Mouse (Mus musculus) testis, postnatal 14 days (tissue): ENCODE data around the gene Dcps.

Experiments used
- DNase-seq: peaks from one replicate; pipeline ENCODE4 v3.0.0; 2021; ENCODE audit warnings: low spot score

Gene Dcps

DNA sequence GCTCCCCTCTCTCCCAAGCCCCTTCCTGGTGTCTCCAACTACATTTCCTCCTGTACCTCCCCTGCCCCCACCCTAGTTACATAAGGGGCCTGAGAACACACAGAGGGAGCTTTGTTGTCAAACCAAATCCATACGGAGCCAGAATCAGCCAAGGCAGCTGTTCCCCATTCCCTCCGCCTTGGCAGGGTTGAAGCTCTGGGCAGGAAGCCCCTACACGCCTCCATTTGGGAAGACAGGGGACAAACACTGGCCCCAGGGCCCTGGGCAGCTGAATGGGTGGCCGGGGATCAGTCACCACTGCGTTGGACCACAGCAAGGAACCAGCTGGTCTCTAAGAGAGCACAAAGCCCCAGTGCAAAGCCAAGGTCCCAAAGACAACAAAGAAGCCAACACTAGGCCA lies 66.9 kb downstream of the Dcps start:
- DNase-seq, result no peak

DNA sequence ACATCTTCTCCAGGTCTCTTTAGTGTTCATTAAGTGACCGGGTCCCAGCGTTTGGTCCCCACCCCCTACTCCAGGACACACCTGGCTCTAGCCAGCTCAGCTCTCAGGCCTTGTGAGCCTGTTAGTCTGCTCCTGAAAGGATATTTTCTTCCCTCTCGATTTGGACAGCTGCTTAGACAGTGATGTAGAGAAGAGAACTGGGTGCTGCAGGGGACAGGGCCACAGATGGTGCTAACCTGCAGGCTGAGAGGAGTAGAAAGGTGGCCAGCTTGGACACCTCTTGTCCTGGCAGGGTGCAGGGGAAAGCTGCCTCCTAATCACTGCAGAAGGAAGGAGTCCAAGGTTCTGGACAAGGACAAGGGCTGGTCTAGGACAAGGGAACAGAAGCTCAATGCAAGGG lies 67.8 kb downstream of the Dcps start:
- DNase-seq, result no peak

DNA sequence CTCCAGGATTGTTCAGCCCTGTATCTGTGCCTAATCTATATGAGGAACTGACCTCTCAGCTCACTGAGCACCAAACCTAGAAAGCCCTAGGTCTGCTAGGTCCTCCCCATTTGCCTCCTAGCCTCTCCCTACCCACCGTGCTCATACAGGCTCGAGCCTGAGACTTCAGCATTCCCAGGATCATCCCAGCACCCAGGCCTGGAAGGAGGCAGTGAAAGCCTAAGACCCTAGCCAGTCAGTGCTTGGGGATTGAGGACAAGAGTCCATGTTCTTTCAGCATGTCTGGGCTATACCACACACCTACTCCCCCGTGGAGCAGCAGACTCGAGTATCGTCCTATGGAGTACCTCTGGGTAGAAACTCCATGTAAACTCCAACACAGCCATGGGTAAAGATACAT lies 68.5 kb downstream of the Dcps start:
- DNase-seq, result no peak

DNA sequence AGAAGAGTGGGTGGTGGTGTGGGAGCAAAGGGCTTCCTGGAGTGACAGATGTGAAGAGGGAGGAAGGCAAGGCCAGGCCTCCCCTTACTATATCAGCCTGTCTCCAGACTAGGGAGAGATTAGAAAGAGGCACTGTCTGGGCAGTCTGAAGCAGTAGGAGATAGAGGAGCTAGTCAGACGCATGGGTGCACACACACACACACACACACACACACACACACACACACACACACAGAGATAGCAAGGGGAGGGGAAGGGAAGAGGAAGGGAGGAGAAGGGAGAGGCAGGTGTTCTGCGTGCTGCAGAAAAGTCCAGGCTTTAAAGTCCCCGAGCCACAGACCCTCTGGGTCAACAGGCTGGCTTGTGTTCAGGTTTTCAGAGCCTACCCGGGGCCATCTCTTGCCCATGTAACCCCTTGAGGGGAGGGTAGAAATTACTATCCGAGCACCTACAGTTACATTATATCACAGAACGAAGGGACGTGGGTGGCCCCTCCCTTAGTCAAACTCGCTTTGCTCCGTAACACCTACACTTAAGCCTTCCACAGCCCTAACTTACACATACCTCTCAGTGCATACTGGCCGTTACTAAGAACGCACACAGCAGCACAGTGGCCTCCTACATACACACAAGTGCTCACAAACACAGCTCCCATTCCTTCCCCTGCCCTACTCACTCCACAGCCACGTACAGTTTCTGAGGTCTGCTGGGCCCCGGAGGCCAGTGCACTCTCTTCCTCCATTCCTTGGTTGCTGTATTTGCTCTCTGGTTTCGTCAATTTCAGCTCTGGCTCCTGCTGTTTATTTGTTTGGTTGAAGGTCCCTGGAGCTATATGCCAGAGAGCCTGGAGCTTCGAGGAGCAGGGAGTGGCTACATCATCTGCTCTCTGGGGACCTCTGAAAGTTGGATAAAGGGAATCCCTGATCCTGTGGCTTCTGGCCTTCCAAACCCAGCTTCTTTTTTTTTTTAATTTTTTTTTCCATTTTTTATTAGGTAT lies 69.7 kb downstream of the Dcps start:
- DNase-seq, result no peak

DNA sequence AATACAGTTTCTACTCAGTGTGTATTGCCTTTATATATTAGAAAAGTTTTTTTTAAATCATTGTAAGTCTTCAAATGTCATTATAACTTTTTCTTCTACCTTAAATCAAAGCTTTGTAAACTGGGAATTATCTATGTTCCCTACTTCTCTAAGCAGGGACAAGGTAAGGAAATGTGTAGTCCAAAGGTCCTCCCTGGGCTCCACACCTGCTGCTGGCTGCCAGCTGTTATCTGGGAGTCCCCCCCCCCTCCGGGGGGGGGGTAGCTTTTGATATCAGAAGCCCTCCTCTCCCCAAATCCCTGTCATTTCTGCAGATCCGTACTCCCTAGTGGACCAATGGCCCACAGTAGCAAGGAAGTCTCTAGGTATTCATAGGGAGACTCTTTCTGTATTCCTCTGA lies 70.4 kb downstream of the Dcps start:
- no peak for DNase-seq

DNA sequence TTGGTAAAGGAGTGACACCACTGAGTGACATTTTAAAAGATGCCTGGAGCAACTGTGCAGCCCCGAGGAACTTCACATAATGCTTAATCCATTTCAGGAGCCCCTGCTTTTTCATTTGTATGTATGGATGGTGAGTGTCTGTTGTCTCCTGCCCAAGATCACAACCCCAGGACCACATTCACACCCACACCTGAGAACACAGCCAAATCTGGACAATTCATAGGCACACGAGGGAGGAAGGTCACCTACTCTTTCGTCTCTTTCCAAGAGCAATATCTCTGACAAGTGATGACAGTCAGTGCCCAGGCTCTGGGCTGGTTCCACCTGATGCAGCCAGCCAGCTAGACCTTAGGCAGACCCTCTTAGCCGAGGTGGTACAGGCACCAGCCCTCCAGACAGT lies 71.2 kb downstream of the Dcps start:
- no peak for DNase-seq

DNA sequence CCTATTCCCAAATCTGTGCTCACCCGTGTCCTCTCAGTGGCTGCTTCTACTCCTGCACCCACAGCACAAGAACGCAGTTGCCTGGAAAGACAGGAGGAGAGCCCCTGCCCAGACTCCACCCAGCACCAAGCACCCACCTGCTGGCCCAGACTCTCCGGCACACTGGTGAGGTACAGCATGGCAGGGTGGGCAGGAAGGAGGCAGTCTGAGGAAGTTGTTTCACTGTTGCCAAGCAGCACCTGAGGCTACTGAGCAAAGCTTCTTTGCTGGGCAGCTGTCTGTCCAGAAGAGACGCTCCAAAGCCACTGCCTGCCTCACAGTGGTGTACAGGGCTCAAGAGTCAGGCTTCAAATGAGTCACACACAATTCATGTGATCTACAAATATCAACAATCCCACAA lies 77.1 kb downstream of the Dcps start:
- DNase-seq, result peak; percentile 3

DNA sequence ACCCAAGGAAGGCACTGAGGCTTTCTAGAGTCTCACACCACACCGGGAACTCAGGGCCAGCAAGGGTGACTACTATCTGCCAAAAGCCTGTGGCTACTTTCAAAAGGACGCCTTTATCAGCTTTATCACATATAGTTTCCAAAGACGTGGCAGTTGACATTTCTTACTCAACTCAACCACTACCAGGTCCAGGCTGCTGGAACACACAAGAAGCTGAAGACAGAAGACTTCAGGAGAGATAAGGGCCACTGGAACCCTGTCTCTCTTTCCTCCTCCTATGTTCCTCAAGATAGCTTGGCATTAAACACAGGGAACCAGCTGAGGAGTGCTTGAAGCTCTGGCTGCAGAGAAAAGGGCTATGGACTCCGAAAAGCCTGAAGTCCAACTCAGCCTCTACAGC lies 78.0 kb downstream of the Dcps start:
- peak; percentile 2 for DNase-seq

DNA sequence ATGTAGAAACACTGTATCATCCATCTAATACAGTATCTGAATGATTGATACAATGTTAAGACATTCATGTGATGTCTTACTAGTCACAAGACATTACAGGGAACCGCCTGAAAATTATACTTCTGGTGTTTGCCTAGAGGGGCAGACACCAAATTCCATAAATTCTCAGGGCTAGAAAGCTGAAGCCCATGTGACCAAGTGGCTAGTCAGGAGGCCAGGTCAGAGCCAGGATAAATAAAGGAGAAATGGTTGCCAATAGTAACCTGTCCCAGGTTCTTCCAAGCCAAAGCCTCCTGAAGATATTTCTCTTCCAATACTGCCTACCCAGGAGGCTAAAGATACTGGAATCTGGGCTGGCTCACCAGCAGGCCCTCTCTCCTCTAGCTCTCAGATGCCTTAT lies 80.1 kb downstream of the Dcps start:
- DNase-seq, result no peak

DNA sequence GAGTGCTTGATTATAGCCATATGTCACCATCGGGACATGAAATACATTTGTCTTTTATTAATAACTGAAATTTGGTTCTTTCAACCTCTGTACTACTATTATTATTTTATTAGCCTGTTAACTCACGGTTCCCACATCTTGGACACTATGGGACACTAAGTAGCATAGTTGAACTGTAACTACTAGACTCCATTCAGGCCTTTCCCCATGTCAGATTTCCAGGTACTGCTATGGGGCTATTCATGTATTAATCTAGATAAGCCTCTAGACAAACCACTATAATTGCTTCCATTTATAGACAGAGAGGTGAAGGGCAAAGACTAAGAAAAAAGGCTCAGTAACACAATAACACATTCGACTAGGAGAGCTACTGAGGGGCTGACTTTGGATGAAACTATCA lies 82.5 kb downstream of the Dcps start:
- no peak for DNase-seq

DNA sequence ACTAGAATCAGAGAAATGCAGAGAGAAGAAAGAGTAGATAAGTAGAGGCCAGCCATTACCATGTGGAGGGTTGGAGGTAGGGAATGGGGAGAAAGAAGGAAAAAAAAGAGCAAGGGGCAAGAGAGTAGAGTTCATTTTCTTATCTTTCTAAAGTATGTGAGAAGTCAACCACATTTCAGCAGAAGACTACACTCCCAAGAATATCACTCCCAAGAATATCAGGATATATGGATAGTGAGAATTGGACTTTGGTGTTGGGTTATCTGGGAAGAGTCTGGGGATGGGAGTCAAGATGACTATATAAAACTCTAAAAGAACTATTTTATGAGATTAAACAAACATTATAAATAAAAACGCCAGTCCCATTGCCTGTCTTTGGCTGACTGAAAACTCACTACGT lies 83.0 kb downstream of the Dcps start:
- DNase-seq, result no peak
